Mouse (Mus musculus) T-helper 1 cell (primary cell): ENCODE measurements around the gene Tmsb15b2.
"Not testable (repeated sequence)": the region's sequence is repeated elsewhere in the genome, so short reads cannot be mapped to it uniquely, and the experiment has no call there.

Source experiments
- in situ Hi-C: fragments of 300-600 bp; cut with MboI, MseI; formaldehyde crosslinking; loops from one replicate; pipeline ENCODE4 v1.15.1; 2025; ENCODE audit warnings: high pct_unique_total_duplicates

Gene Tmsb15b2

DNA sequence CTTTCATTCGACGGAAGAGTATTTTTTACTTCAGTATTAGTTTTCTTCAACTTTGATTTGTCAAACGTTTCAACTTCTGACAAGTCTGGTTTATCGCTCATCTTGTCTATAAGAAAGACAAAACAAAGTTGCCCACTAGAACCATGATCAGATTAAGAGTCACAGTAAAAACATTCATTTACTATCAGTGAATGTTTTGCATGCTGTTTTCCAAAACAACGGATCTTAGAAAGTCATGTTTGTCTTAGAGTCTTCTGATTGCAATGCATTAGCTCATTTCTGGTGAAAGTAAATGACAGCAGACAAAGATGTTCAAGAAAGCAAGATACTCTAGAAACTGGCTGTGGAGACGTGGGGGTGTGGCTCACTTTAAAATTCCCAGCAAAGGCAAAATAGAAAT, at the start of gene Tmsb15b2:
Gene Tmsb15b2 (minus strand): TSS at position 101 of the 400 bp plus-strand sequence.
- in situ Hi-C loops = not testable (repeated sequence)

DNA sequence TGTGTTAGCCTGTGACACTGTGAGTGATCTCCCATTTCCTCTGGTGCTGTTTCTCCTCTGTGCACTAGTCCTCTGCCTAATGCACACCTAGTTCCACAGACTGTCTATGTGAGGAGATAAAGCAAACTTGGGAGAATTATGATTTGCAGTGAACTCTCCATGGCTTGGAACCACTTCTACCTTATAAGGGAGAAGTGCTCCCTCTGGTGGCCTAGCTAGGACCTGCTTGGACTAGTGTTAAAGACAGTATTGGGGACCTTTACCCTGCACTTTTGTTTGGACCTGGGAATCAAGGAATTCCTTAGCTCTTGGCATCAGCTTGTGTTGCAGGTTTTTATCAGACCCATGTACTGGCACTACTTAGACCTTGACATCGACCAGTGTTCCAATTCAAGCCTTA, 44.0 kb upstream of the Tmsb15b2 start:
- in situ Hi-C loops = no loop called here

DNA sequence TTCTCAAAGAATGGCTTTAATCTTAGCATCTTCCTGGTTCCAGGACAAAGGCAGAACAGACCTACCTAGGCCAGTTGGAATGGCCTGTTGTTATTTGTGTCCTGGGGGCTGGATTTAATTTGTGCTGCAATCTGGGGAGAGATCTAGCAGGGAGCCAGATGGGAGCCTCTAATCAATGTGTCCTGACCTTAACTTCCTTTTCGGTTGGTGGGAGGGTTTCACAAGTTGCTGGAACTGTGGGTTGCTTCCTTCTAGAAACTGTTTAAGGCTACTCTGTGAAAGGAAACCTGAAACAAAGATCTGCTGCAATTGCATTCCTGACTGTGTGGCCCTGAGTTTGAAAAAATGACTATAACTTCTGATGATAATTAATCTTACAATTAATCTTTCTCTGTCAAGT, 42.4 kb upstream of the Tmsb15b2 start:
- in situ Hi-C loops = no loop called here

DNA sequence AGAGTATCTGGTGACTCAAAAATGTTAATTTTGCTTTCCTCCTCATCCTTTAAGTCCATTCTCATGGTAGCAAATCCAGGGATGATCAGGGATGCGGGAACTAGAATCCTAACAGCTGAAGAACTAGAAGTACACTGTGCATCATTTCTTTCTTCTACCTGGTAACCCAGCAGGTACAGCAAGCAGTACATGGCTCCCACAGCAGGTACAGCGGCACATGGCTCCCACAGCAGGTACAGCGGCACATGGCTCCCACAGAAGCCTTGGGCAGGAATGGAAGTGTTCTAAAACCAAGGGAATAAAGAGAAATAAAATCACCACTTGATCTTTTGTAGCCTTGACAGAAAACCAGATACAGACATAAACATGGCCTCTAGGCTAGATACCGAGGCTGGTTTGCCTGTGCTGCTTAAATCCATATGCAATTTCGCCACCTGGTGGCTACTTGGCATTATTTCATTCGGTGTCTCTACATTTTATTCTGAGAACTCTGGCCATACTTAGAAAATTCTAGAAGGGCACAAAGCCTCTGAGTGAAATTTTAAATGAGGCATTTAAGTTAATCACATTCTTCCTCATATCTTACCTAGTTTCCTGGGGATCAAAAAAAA, 39.9 kb upstream of the Tmsb15b2 start:
- in situ Hi-C loops = no loop called here

DNA sequence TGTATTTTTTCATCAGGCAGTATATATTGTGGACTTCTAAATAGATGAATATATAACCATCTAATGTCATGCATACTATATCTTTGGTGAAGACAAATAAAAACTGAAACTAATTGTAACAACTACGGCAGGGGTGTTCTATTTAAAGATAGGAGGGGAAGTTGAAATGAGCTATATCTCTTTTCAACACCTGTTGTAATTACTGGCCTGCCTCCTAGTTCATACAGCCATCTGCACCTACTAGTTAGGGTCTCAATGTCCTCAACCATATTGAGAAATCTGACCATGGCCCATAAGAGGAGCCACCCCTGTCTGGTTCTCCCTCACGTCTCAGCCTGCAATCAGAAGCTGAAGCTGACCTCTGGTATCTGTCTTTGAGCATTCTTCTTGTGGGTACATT, 21.0 kb upstream of the Tmsb15b2 start:
- in situ Hi-C loops = no loop called here

DNA sequence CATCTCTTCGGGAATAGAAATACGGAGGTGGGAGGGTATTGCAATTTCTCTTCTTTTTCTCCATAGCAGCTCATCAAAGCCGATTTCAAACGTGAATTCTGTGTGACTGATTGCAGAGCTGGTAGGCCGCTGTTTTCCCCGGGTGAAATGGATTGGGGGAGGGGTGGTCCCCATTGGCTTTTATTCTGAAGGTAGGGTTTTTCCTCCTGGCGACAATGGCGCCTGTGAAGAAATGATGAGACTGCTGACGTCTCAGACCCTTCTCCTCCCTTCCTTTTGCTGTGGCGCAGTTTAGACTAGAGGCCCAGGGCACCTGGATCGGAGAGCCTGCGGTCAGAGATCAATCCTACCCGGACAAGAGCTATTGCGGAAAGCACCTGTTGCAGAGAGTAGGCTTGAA, 18.3 kb upstream of the Tmsb15b2 start:
- in situ Hi-C loops = no loop called here

DNA sequence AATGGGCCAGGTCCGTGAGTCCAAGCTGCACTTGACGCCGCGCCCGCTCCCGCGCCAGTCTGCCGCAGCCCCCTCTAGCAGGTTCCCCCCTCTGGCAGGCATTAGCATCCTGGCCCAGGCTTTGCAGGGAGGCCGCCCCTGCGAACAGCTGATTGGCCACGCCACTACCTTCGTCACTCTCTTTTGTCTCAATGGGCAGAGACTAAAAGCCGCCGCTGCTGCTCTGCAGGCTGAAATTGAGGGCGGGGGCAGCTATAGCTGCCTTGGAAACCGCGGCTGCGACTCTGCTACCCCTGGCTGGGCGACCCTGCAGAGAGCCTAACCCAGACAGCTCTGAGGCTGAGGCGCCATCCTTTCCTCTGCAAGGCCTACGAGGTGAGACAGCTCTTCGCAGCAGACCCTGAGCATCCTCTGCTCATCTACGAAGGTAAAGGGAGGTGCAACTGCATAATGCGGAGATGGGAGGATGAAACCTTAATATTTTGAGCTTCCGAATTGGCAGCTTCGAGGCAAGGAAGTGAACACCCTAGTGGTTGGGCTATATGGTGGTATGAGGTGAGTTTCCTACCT, 17.8 kb upstream of the Tmsb15b2 start, which contains the start of gene Zcchc18:
Gene Zcchc18 (plus strand): TSS at position 178 of the 570 bp plus-strand sequence.
- in situ Hi-C loops = no loop called here

DNA sequence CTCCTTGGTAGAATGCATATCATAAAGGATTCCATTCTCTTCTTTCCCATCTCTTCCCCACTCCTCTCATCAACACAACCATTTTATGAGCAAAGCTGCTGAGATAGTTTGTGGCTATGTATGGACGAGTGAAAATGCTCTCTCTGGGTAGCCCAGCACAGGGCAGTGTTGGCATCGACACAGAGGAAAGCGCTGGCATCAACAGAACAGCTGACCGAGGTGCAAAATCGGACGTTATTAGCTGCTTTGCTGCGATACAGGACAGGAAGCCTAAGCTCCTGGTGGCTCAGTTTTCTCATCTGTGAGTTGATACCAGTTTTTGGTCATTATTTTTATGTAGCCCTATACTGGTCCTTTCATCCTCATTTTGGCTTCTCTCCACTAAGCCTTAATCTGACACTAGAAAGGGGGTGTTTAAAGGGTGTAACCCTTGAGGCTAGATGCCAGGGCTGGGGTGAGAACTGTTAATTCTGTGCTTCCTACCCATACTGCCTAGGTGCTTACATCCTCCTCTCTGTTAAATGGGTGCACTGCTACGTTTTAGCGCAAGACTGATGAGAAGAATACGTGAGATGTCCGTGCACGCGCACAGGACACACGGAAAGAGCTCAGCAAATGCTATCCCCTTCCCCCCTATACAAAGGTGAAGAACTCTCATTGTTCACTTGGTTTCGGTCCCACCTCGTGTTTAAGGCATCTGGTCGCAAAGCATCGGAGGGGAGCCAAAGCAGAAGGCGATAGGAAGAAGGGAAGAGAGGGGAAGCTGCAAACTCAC, 17.1 kb upstream of the Tmsb15b2 start:
- in situ Hi-C loops = no loop called here

DNA sequence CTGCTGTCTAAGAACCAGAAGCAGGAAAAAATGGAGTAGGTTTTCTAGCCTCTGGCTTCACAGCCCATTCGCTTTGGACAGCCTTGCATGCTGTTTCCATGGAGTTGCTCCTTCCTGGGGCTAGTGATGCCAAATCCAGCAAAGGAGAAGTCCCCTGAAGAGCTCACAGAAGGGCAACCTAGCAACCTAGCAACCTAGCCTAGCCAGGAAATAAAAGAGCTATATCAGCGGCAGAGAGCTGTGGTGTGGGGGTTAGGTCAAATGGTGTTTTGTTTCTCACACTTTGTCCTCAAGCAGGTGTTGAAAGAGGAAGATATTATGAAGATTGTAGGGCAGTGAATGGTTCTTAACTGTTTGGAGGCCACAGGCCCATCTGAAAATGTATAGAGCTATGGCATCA, 16.0 kb upstream of the Tmsb15b2 start:
- in situ Hi-C loops = no loop called here

DNA sequence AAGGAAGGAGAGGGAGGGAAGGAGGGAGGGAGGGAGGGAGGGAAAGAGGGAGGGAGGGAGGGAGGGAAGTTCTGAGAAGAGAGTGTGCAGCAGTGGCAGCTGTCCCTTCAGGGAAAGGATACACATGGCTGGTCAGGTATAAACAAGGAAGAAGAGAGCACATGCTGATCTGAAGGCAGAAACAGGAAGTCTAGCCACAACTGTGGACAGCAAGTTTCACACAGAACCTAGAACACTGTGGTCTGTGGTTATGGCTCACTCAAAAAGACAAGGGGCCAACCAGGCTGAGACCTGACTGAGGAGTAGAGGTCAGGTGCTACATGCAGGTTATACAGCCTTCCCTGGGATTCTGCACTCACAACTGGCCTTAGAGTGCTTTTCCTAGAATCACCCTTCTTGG, 10.7 kb upstream of the Tmsb15b2 start:
- in situ Hi-C loops = no loop called here

DNA sequence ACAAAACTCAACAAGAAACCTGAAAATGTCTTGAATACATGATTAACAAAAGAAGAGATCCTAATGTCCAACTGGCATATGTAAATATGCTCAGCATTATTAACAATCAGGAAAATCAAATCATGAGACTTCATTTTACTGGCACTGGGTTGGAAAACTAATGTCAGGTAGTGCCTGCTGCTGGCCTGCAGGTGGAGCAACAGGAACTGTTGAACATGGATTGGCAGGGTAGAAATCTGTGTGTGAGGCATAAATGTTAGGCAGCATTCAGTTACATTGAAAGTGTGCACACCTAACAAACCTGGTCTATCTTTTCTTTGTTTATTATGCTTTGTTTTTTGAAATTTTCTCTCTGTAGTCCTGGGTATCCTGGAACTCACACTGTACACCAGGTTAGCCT, 3.3 kb upstream of the Tmsb15b2 start:
- in situ Hi-C loops = no loop called here

DNA sequence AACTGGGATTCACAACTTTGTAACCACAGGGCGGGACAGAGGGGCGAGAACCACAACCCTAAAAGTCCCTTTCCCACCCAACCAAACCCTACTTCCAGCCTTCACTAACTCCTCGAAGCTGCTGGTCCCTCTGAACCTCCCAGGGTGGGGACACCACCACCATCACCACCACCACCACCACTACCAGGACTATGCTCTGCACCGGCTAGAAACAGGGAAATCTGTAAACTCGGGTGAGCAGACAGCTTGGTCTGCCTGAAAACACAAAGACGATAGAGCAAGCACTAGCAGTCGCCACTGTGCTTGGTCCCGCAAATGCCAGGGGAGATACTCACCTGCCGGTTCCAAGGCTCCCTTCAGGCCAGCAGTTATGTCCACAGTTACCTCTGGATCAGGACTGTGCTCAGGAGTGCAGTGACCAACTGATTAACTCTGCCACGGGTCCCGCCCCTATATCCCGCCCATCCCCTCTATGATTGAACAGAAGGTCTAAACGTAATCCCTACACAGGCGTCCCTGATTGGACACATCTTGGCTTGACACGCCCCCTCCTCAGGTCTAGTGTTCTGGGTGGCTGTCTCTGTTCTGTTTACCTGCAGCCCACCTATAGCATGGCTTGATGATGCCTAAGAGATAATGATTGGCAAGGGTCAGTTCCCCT, 1.3 kb upstream of the Tmsb15b2 start, which contains the start of the genes Tmsb15l and Tmsb15b1:
Gene Tmsb15l (minus strand): TSS at position 446 of the 661 bp plus-strand sequence.
Gene Tmsb15b1 (minus strand): TSS at position 451 of the 661 bp plus-strand sequence.
- in situ Hi-C loops = no loop called here

DNA sequence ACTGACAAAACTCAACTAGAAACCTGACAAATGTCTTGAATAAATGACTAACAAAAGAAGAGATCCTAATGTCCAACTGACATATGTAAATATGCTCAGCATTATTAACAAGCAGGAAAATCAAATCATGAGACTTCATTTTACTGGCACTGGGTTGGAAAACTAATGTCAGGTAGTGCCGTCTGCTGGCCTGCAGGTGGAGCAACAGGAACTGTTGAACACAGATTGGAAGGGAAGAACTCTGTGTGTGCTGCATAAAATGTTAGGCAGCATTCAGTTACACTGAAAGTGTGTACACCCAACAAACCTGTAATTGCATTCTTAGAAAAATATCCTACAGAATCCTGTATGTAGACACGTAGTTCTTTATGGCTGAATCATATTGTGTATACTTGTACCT, 15.6 kb downstream of the Tmsb15b2 start:
- in situ Hi-C loops = no loop called here

DNA sequence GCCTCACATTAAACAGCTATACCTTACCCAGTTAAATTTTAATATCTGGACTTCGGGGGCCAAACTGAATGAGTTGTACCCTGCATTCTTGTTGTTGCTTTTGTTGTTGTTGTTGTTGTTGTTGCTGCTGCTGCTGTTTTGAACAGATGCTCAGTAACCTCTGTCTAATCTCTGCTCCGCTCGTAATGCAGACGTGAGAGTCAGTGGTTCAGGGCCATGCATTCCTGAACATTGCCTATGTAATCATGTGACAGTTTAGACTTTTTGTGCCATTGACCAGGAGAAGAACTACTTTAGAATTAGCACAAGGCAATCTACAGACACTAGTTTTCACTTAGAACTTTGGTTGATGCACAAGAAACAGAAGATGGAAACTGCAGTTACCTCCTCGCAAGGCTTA, 17.0 kb downstream of the Tmsb15b2 start:
- in situ Hi-C loops = not testable (repeated sequence)

DNA sequence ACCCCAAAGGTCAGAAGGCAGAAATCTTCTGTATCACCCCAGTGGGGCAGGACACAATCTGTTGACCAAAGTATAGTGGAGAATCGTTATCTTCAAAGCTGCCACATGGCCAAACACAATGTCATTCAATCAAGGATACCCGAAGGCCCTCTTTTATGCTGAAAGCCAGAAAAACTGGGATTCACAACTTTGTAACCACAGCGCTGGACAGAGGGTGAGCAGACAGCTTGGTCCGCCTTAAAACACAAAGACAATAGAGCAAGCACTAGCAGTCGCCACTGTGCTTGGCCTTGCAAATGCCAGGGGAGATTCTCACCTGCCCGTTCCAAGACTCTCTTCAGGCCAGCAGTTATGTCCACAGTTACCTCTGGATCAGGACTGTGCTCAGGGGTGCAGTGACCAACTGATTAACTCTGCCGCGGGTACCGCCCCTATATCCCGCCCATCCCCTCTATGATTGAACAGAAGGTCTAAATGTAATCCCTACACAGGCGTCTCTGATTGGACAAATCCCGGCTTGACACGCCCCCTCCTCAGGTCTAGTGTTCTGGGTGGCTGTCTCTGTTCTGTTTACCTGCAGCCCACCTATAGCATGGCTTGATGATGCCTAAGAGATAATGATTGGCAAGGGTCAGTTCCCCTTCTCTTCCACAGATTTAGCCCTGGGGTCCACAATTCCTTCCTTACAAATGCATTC, 17.6 kb downstream of the Tmsb15b2 start:
- in situ Hi-C loops = not testable (repeated sequence)

DNA sequence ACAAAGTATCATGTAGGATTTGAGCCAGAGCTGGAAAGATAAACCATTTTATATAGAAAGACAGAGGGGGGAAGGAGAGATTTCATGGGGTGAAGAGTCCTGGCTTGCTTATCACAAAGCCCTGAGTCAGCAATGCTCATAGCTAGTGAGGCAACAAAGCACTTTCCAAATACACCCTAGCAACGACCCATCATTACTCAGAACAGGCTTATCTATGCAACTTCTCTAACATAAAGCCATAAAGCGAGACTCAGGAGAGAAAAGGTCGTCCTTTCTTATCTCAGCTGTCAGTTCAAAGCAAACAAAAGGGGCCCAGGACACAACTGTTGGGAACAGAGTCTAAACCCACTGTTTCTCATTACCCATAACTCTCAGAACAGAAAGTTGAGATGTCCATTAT, 37.3 kb downstream of the Tmsb15b2 start:
- in situ Hi-C loops = no loop called here

DNA sequence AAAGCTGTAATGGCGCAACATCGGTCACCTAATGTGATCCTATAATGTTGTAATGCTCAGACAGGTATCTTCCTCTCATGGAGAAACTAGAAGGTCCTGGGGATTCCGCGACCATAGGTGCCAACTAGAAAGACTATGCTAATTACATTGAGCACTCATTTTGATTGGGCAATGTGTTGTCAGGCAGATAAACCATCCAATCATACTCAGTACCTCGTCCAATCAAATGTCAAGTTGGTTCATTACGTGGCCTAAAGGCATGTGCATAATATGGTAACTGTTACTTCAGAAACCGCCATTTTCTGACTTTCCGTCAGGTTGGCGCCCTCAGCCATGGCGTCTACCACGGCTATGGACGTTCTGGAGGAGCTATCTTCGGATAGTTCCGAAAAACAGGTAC, 48.3 kb downstream of the Tmsb15b2 start, which contains the start of gene H2bfm:
Gene H2bfm (plus strand): TSS at position 295 of the 400 bp plus-strand sequence.
- in situ Hi-C loops = no loop called here

DNA sequence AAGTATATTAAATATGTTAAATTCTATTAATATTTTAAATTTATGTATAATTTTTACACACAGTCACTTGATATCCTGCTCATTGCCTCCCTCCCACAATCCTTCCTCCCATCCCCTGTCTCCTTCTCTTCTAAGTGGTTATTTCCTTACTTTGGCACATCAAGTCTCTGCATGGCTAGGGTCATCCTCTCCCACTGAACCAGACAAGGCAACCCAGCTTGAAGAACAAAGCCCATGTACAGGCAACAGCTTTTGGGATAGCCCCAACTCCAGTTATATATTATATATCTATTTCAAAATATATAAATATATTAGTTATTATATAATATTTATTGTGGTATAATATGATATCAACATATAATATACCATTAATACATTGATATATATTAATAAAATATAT, 49.4 kb downstream of the Tmsb15b2 start:
- in situ Hi-C loops = no loop called here
